Mouse (Mus musculus): ENCODE data around the gene Naif1. TPM values are rescaled to one million over a fixed set of nuclear protein-coding genes. Genes with fewer than 3 reads are reported as not detected.

Gene Naif1
- polyA plus RNA-seq, 1 experiment = 6.0 TPM

DNA sequence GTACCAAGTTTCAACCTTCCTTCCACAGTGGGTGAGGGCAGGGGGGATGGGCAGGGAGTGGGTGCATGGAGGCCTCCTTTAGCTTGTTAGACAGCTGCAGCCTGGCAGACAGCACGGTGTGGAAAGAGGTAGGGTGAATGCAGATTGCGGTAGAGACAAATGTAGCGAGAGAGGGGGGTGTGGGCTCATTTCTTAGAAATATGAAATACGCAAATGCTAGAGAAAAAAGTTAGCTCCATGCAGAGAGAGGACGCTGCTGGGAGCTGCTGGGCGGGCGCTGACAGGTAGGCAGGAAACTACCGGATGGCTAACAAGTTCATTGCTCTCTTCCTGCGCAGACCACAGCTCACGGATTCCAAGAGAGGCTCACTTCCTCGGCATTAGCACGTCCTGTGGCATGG, 43.0 kb downstream of the Naif1 start:
- no peak overlapping the region for H3K4me3 ChIP-seq (ENCODE audit: insufficient read depth, low read length)
- no peak overlapping the region for H3K27ac ChIP-seq (ENCODE audit: insufficient read depth, low read depth, low read length)
- TF ChIP-seq CTCF (IDR thresholded peaks at IDR 0.05; ENCODE audit: low read depth, low read length) = no peak
- TF ChIP-seq POLR2A (IDR thresholded peaks at IDR 0.05; ENCODE audit: borderline replicate concordance, low read depth, low read length) = no peak
- H3K4me1 ChIP-seq (ENCODE audit: control insufficient read depth, insufficient read depth, low read length) = peaks cover 10% of the 10 kb centered on the region; the same call in 1 of the 2 replicates

DNA sequence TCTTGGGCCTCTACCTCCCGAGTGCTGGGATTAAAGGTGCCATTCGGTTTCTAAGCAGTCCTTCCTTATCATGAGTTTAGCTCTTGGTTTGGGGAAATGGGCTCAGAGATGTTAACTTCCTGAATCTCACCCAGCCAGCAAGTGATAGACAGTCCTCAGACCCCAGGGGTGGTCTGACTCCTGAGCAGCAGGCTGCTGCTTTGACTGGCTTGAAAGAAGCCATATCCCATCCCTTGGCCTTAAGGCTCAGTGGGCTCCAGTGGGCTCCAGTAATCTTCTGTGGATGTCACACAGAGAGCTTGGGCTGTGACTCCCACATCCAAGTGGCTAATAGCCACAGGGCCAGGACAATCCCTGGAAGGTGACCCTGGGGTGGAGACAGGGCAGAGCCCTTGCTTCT, 44.3 kb downstream of the Naif1 start:
- H3K27ac ChIP-seq (ENCODE audit: insufficient read depth, low read depth, low read length) = no peak overlapping the region
- no peak overlapping the region for H3K4me3 ChIP-seq (ENCODE audit: insufficient read depth, low read length)
- TF ChIP-seq CTCF (IDR thresholded peaks at IDR 0.05; ENCODE audit: low read depth, low read length) (no peak; the same call in 1 of the 2 replicates), POLR2A (IDR thresholded peaks at IDR 0.05; ENCODE audit: borderline replicate concordance, low read depth, low read length) (no peak)
- H3K4me1 ChIP-seq (ENCODE audit: control insufficient read depth, insufficient read depth, low read length) = peaks cover 10% of the 10 kb centered on the region; the same call in 1 of the 2 replicates

DNA sequence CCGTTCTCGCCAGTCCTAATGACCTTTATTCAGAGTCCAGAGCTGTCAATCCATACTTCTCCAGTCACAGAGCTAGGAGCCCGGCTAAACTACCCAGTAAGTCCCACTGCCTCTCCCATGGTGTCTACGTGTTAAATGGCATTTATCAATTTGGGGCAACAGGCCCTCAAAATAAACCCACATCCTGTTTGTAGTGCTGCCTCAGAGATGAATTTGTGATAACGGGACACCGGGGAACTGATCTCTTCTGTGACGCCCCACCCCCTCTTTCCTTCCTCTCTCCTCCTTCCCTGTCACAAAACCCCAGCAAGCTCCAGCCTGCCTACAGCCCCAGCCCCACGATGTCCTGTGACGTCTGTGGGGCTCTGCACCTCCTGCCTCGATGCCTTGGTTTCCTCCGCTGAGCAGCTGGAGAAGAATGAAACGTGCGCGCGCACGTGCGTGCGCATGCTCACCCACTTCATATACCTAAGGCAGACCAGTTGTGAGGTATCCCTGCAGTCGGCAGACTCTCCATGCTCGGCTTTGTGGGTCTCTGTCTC, 45.0 kb downstream of the Naif1 start:
- Histone ChIP-seq H3K4me3 (ENCODE audit: insufficient read depth, low read length) (peak overlapping the region; percentile 45), H3K27ac (ENCODE audit: insufficient read depth, low read depth, low read length) (no peak overlapping the region), H3K4me1 (ENCODE audit: control insufficient read depth, insufficient read depth, low read length) (peaks cover 10% of the 10 kb centered on the region; the same call in 1 of the 2 replicates)
- no peak for TF ChIP-seq CTCF (IDR thresholded peaks at IDR 0.05; ENCODE audit: low read depth, low read length)
- no peak for TF ChIP-seq POLR2A (IDR thresholded peaks at IDR 0.05; ENCODE audit: borderline replicate concordance, low read depth, low read length)

DNA sequence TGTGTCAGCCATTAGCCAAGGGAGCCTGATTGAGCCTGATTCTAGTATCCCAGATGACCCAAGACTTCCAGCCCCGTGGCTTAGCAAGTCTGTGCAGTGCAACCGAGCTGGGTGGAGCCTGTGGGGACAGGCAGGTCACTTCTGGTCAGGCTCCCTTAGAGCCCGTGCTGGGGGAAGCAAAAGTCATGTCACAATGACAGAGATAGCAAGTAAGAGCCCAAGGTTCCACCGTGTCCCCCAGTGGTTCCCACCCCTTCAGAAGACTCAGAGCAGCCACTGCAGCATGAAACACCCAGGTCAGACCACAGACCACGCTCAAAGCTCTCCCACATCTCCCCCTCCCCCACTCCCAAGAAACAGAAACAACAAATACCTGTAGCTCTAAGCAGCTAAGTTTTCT, 45.9 kb downstream of the Naif1 start:
- H3K4me3 ChIP-seq (ENCODE audit: insufficient read depth, low read length) = no peak overlapping the region
- H3K27ac ChIP-seq (ENCODE audit: insufficient read depth, low read depth, low read length) = no peak overlapping the region
- no peak for TF ChIP-seq POLR2A (IDR thresholded peaks at IDR 0.05; ENCODE audit: borderline replicate concordance, low read depth, low read length)
- TF ChIP-seq CTCF (IDR thresholded peaks at IDR 0.05; ENCODE audit: low read depth, low read length) = no peak
- peaks cover 10% of the 10 kb centered on the region; the same call in 1 of the 2 replicates for H3K4me1 ChIP-seq (ENCODE audit: control insufficient read depth, insufficient read depth, low read length)

DNA sequence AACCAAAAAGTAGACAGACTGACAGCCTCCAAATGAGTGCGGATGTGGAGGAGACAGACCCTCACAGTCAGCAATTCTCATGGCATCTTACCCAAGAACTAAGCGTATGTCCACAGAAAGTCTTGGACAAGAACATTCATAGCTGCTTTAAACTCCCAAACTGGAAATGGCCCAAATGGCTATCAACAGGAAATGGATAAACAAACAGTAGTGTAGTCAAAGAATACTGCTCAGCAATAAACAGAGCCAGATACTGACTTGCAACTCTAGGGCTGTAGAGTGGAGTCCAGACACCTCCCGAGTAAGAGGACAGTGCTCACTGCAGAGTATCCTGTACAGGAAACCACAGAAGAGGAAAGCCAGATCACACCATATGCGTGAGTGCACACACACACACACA, 49.1 kb downstream of the Naif1 start:
- no peak for TF ChIP-seq CTCF (IDR thresholded peaks at IDR 0.05; ENCODE audit: low read depth, low read length)
- no peak for TF ChIP-seq POLR2A (IDR thresholded peaks at IDR 0.05; ENCODE audit: borderline replicate concordance, low read depth, low read length)
- peaks cover 19% of the 10 kb centered on the region for H3K4me1 ChIP-seq (ENCODE audit: control insufficient read depth, insufficient read depth, low read length)
- H3K4me3 ChIP-seq (ENCODE audit: insufficient read depth, low read length) = no peak overlapping the region
- no peak overlapping the region for H3K27ac ChIP-seq (ENCODE audit: insufficient read depth, low read depth, low read length)

DNA sequence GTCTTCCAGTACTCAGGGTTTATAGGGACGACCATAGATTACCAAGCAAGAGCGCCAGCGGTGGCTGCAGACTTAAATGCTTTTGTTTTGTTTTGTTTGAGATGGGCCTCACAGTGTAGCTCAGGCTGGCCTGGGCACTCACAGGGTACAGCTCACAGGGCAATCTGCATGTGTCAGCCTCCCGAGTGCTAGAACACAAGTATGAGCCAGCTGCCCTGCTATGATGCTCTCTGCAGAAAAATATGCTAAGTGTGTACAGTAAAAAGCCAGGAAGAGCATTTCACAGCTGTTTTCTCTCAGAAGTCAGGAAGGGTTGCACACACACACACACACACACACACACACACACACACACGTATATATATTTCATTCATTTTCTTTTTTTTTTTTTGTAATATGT, 50.2 kb downstream of the Naif1 start:
- TF ChIP-seq CTCF (IDR thresholded peaks at IDR 0.05; ENCODE audit: low read depth, low read length) (no peak), POLR2A (IDR thresholded peaks at IDR 0.05; ENCODE audit: borderline replicate concordance, low read depth, low read length) (no peak)
- H3K4me1 ChIP-seq (ENCODE audit: control insufficient read depth, insufficient read depth, low read length) = peaks cover 12% of the 10 kb centered on the region

DNA sequence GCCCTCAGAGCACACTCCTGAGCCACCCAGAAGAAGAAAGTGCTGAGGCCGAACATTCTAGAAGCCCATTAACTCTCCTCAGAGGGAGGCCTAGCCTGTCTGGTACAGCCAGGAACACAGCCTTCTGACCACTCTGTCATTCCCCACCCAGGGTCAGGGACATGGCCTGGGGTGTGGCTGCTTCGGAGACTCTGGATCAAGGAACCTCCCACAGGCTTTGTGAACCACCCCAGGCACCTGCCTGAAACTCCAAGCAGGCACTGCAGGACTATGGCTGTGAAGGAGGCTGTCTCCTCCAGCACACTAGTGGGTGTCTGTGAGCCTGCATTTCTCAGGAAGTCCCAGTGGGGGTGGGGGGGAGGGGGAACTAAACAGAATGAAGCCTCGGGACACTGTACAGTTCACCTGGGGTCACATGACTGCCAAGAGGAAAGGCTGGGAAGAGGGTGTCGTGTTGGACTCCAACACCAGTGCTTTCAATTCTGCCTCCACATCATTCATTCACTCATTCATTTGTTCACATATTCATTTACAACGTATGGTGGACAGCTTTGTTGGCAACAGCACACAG, 51.6 kb downstream of the Naif1 start:
- H3K4me1 ChIP-seq (ENCODE audit: control insufficient read depth, insufficient read depth, low read length) = peaks cover 13% of the 10 kb centered on the region
- TF ChIP-seq CTCF (IDR thresholded peaks at IDR 0.05; ENCODE audit: low read depth, low read length) (no peak), POLR2A (IDR thresholded peaks at IDR 0.05; ENCODE audit: borderline replicate concordance, low read depth, low read length) (no peak)
- H3K4me3 ChIP-seq (ENCODE audit: insufficient read depth, low read length) = no peak overlapping the region
- H3K27ac ChIP-seq (ENCODE audit: insufficient read depth, low read depth, low read length) = no peak overlapping the region

More for the DNA sequence above, 50.2 kb downstream of the Naif1 start:
- H3K27ac ChIP-seq (ENCODE audit: insufficient read depth, low read depth, low read length) = no peak overlapping the region
- H3K4me3 ChIP-seq (ENCODE audit: insufficient read depth, low read length) = no peak overlapping the region

DNA sequence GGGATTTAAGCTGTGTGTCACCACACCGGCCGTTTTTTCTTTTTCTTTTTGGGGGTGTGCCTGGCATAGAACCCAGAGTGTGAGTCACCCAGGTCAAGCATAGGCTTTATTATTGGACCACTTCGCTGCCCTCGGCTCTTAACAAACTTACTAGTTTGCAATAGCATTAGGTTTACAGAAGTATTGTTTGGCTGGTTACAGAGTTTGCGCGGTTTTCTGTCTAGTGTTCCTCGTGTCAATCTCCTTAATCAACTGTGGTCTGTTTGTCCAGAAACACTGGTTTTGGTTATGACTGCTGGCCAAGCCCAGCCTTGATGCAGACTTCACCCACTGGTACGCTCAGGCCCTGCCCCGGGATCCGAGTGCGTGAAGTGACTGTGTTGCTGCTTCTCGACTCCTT, 52.6 kb downstream of the Naif1 start:
- no peak for TF ChIP-seq POLR2A (IDR thresholded peaks at IDR 0.05; ENCODE audit: borderline replicate concordance, low read depth, low read length)
- TF ChIP-seq CTCF (IDR thresholded peaks at IDR 0.05; ENCODE audit: low read depth, low read length) = no peak
- Histone ChIP-seq H3K4me1 (ENCODE audit: control insufficient read depth, insufficient read depth, low read length) (peaks cover 19% of the 10 kb centered on the region), H3K4me3 (ENCODE audit: insufficient read depth, low read length) (no peak overlapping the region), H3K27ac (ENCODE audit: insufficient read depth, low read depth, low read length) (no peak overlapping the region)

DNA sequence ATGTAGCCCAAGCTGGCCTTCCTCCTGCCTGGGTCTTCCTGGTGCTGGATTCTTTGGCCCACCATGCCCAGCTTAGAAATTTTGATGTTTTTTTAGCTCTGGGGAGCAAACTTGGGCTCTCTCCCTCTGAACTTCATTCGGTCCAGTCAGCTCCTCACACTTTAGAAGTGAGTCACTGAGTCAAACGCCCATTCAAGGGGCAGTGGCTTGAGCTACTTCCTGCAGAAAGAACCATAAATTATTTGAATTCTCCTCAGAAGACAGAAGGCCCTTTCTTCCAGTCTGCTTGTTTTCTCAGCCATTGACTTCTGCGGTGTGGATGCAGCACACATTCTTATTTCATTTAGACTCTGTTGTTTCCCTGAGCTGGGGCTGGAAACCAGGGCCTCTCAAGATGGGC, 53.3 kb downstream of the Naif1 start:
- H3K4me1 ChIP-seq (ENCODE audit: control insufficient read depth, insufficient read depth, low read length) = peaks cover 19% of the 10 kb centered on the region
- no peak for TF ChIP-seq CTCF (IDR thresholded peaks at IDR 0.05; ENCODE audit: low read depth, low read length)
- no peak for TF ChIP-seq POLR2A (IDR thresholded peaks at IDR 0.05; ENCODE audit: borderline replicate concordance, low read depth, low read length)
- H3K27ac ChIP-seq (ENCODE audit: insufficient read depth, low read depth, low read length) = no peak overlapping the region
- no peak overlapping the region for H3K4me3 ChIP-seq (ENCODE audit: insufficient read depth, low read length)

DNA sequence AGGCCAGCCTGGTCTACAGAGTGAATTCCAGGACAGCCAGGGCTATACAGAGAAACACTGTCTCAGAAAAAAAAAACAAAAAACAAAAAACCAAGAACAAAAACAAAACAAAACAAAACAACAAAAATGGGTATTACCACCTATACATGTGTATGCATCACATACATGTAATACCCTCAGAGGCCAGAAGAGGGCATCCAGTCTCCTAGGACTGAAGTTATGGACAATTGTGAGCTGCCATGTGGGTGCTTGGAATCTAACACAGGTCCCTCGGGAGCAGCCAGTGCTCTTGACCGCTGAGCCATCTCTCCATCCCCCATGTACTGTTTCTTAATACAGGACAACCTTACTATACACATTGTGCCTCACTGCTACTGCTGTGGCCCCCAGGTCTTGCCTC, 55.3 kb downstream of the Naif1 start:
- H3K4me3 ChIP-seq (ENCODE audit: insufficient read depth, low read length) = no peak overlapping the region
- peaks cover 32% of the 10 kb centered on the region for H3K4me1 ChIP-seq (ENCODE audit: control insufficient read depth, insufficient read depth, low read length)
- no peak for TF ChIP-seq CTCF (IDR thresholded peaks at IDR 0.05; ENCODE audit: low read depth, low read length)
- no peak for TF ChIP-seq POLR2A (IDR thresholded peaks at IDR 0.05; ENCODE audit: borderline replicate concordance, low read depth, low read length)
- H3K27ac ChIP-seq (ENCODE audit: insufficient read depth, low read depth, low read length) = no peak overlapping the region

Other genes starting within 250 kb of the Naif1 start
- gene Pomt1, start 213.9 kb upstream of the Naif1 start, polyA plus RNA-seq (2012; ENCODE audit: insufficient read depth, insufficient read length, missing spikeins) = 21.1 and 23.3 TPM in 2 replicates
- 28.7 and 32.9 TPM in 2 replicates for gene Uck1, start 190.3 kb upstream of the Naif1 start, polyA plus RNA-seq (2012; ENCODE audit: insufficient read depth, insufficient read length, missing spikeins)
- 44.9 and 47.3 TPM in 2 replicates for gene Golga2, start 163.1 kb upstream of the Naif1 start, polyA plus RNA-seq (2012; ENCODE audit: insufficient read depth, insufficient read length, missing spikeins)
- 168 and 170 TPM in 2 replicates for gene Swi5, start 162.4 kb upstream of the Naif1 start, polyA plus RNA-seq (2012; ENCODE audit: insufficient read depth, insufficient read length, missing spikeins)
- gene Ciz1, start 98.1 kb upstream of the Naif1 start, polyA plus RNA-seq (2012; ENCODE audit: insufficient read depth, insufficient read length, missing spikeins) = 101 and 103 TPM in 2 replicates
- gene Dnm1, start 97.1 kb upstream of the Naif1 start, polyA plus RNA-seq (2012; ENCODE audit: insufficient read depth, insufficient read length, missing spikeins) = 0.66 and 1.1 TPM in 2 replicates
- gene 1110008P14Rik, start 68.5 kb upstream of the Naif1 start, polyA plus RNA-seq (2012; ENCODE audit: insufficient read depth, insufficient read length, missing spikeins) = 53.8 and 63.3 TPM in 2 replicates
- gene Lcn2, start 62.2 kb upstream of the Naif1 start, polyA plus RNA-seq (2012; ENCODE audit: insufficient read depth, insufficient read length, missing spikeins) = 2.1 and 2.4 TPM in 2 replicates
- 7.4 and 7.9 TPM in 2 replicates for gene Ptges2, start 54.6 kb upstream of the Naif1 start, polyA plus RNA-seq (2012; ENCODE audit: insufficient read depth, insufficient read length, missing spikeins)
- gene Slc25a25, start 988 bp downstream of the Naif1 start, polyA plus RNA-seq (2012; ENCODE audit: insufficient read depth, insufficient read length, missing spikeins) = 4.8 and 6.9 TPM in 2 replicates
- 4.7 and 5.3 TPM in 2 replicates for gene Fam102a, start 84.9 kb downstream of the Naif1 start, polyA plus RNA-seq (2012; ENCODE audit: insufficient read depth, insufficient read length, missing spikeins)
- 55.6 and 68.0 TPM in 2 replicates for gene Dpm2, start 120.4 kb downstream of the Naif1 start, polyA plus RNA-seq (2012; ENCODE audit: insufficient read depth, insufficient read length, missing spikeins)
- not detected in 2 replicates for gene Pip5kl1, start 124.3 kb downstream of the Naif1 start, polyA plus RNA-seq (2012; ENCODE audit: insufficient read depth, insufficient read length, missing spikeins)
- not detected in 2 replicates for gene 9430097D07Rik, start 125.2 kb downstream of the Naif1 start, polyA plus RNA-seq (2012; ENCODE audit: insufficient read depth, insufficient read length, missing spikeins)
- 22.0 and 26.9 TPM in 2 replicates for gene St6galnac4, start 136.6 kb downstream of the Naif1 start, polyA plus RNA-seq (2012; ENCODE audit: insufficient read depth, insufficient read length, missing spikeins)
- gene St6galnac6, start 149.3 kb downstream of the Naif1 start, polyA plus RNA-seq (2012; ENCODE audit: insufficient read depth, insufficient read length, missing spikeins) = 30.7 and 35.3 TPM in 2 replicates
- 2.5 and 4.1 TPM in 2 replicates for gene Ak1, start 171.3 kb downstream of the Naif1 start, polyA plus RNA-seq (2012; ENCODE audit: insufficient read depth, insufficient read length, missing spikeins)
- gene Eng, start 196.1 kb downstream of the Naif1 start, polyA plus RNA-seq (2012; ENCODE audit: insufficient read depth, insufficient read length, missing spikeins) = 45.4 and 46.2 TPM in 2 replicates